Mouse (Mus musculus): ENCODE results near the gene Polr2h. TPM values are rescaled to one million over a fixed set of nuclear protein-coding genes. Genes with fewer than 3 reads are reported as not detected.
"Not testable (repeated sequence)": the region's sequence is repeated elsewhere in the genome, so short reads cannot be mapped to it uniquely, and the experiment has no call there.

Polr2h gene
- 87.1 and 89.8 TPM in 2 replicates for polyA plus RNA-seq (2015; fragmentation: Nextera tagmentation; extraction: Ambion mirVana)

DNA sequence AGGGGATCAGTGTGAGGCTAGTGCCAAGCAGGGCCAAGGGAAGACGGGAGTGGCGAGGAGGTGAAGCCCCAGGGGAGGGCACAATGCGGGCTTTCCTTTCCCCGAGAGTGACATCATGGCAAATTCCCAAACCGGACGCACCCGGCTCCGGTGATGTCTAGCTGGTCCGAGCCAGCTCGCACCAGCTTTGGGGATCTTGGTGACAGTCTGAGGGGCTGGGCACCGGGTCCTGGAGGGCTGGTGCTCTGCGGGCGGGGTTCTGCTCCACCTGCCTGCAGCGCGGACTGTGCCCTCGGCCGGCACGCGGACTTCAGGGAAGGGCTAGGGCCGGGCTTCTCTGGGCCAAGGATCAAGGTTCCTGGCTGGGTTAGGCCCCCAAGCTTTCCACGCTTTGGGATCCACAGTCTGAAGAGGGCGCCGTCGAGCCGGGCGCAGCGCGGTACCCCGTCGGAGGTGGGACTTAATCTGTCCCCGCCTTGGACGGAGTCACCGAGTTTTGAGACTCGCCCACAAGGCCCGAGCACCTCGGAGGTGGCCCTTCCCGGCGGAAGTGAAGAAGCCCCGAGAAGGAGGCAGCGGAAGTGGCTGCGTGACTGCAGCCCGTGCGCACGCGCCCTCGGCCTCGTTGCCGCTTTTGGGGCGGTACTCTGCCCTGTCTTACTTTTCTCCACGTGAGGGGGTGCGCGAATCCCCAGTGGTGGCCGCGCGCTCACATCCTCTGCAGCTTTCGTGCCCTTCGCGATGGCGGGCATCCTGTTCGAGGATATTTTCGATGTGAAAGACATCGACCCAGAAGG lies at the start of gene Polr2h, which contains the start of gene Clcn2:
Polr2h (plus strand) TSS at position 485 of the 797 bp plus-strand sequence.
Clcn2 (minus strand) TSS at position 566 of the 797 bp plus-strand sequence.
- Histone ChIP-seq H3K4me3 (peak within 1 kb of the TSS; percentile 67), H3K9ac (peak within 1 kb of the TSS; percentile 62), H3K4me2 (peak within 1 kb of the TSS; percentile 90), H3K27ac (peak within 1 kb of the TSS; percentile 98), H3K27me3 (no peaks in the 10 kb centered on the region), H3K9me3 (no peaks in the 10 kb centered on the region), H3K4me1 (peaks cover 43% of the 10 kb centered on the region), H3K36me3 (peaks cover 33% of the 10 kb centered on the region)
- ATAC-seq (ENCODE audit: insufficient number of reproducible peaks, low FRiP score, low TSS enrichment, low read depth), result peak; percentile 77
- under 1% methylated on average over 62 of the region's 62 CpGs for WGBS

GRCm38 (mm10) chr16:20668013-20668412 lies 49.5 kb upstream of the Polr2h start, which contains the start of gene Eif4g1:
Eif4g1 (plus strand) TSS chr16:20668313.
- not testable (repeated sequence) for H3K4me3 ChIP-seq; H3K4me2 ChIP-seq; ATAC-seq (ENCODE audit: insufficient number of reproducible peaks, low FRiP score, low TSS enrichment, low read depth); H3K27me3 ChIP-seq; H3K9ac ChIP-seq; H3K4me1 ChIP-seq; H3K9me3 ChIP-seq; H3K27ac ChIP-seq
- H3K36me3 ChIP-seq, result peaks cover 12% of the 10 kb centered on the region
- WGBS, result 92% methylated on average over 6 of the region's 6 CpGs

DNA sequence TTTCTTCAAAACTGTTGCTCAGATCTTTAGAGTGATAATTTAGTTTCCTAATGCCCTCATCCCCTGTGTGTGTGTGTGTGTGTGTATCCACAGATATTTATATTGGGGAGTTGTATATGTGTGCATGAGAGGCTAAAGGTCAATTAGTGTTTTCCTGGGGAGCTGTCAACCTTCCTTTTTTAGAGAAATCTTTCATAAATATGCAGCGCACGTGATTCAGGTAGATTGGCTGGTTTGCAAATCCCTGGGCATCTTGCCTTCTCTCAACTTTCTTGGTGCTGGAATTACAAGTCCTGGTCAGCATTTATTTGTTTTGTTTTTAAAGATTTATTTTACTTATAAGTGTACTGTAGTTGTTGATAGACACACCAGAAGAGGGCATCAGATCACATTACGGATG lies 47.2 kb upstream of the Polr2h start:
- H3K27ac ChIP-seq, result no peak overlapping the region
- ATAC-seq (ENCODE audit: insufficient number of reproducible peaks, low FRiP score, low TSS enrichment, low read depth), result no peak
- WGBS, result 89% methylated on average over 3 of the region's 3 CpGs
- H3K9ac ChIP-seq, result no peak overlapping the region
- H3K27me3 ChIP-seq, result no peaks in the 10 kb centered on the region
- peaks cover 21% of the 10 kb centered on the region for H3K4me1 ChIP-seq
- no peak overlapping the region for H3K4me3 ChIP-seq
- no peak overlapping the region for H3K4me2 ChIP-seq
- H3K9me3 ChIP-seq, result no peaks in the 10 kb centered on the region
- peaks cover 7% of the 10 kb centered on the region for H3K36me3 ChIP-seq

GRCm38 (mm10) chr16:20671886-20672285 lies 45.6 kb upstream of the Polr2h start:
- Histone ChIP-seq H3K27ac (peak overlapping the region; percentile 93; the same call in 1 of the 2 replicates), H3K4me3 (peak overlapping the region; percentile 96), H3K4me2 (peak overlapping the region; percentile 80), H3K9ac (no peak overlapping the region), H3K4me1 (peaks cover 22% of the 10 kb centered on the region), H3K36me3 (peaks cover 23% of the 10 kb centered on the region), H3K9me3 (no peaks in the 10 kb centered on the region), H3K27me3 (no peaks in the 10 kb centered on the region)
- 21% methylated on average over 6 of the region's 6 CpGs for WGBS
- ATAC-seq (ENCODE audit: insufficient number of reproducible peaks, low FRiP score, low TSS enrichment, low read depth), result no peak

DNA sequence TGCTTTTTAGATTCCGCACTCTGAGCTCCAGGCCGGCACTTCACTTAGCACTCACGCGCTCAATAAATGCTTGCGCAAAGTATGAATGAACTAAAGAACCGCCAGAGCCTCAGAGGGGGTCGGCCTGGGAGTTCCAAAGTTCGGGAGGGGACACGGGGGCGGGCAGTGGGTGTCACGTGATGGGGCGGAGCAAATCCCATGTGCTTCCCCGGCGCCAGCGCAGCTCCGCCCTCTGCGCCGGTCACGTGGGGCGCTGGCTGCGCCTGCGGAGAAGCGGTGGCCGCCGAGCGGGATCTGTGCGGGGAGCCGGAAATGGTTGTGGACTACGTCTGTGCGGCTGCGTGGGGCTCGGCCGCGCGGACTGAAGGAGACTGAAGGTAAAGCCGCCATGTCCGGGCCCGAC lies 45.0 kb upstream of the Polr2h start:
- peaks cover 29% of the 10 kb centered on the region for H3K36me3 ChIP-seq
- peak overlapping the region; percentile 96 for H3K4me3 ChIP-seq
- peak overlapping the region; percentile 93 for H3K27ac ChIP-seq
- WGBS, result under 1% methylated on average over 35 of the region's 38 CpGs
- no peaks in the 10 kb centered on the region for H3K9me3 ChIP-seq
- no peaks in the 10 kb centered on the region for H3K27me3 ChIP-seq
- H3K4me2 ChIP-seq, result peak overlapping the region; percentile 80
- H3K4me1 ChIP-seq, result peaks cover 25% of the 10 kb centered on the region
- peak; percentile 97 for ATAC-seq (ENCODE audit: insufficient number of reproducible peaks, low FRiP score, low TSS enrichment, low read depth)
- peak overlapping the region; percentile 89 for H3K9ac ChIP-seq

- Histone ChIP-seq H3K36me3 (peaks cover 36% of the 10 kb centered on the region), H3K27me3 (no peaks in the 10 kb centered on the region), H3K27ac (peak overlapping the region; percentile 93), H3K4me3 (peak overlapping the region; percentile 96), H3K9me3 (no peaks in the 10 kb centered on the region), H3K4me2 (peak overlapping the region; percentile 80), H3K4me1 (peaks cover 31% of the 10 kb centered on the region), H3K9ac (peak overlapping the region; percentile 89)
- WGBS, result under 1% methylated on average over 50 of the region's 78 CpGs
- peak; percentile 76; the same call in 1 of the 2 replicates for ATAC-seq (ENCODE audit: insufficient number of reproducible peaks, low FRiP score, low TSS enrichment, low read depth)
Measured at GRCm38 (mm10) chr16:20672965-20673705, 44.3 kb upstream of the Polr2h start.

DNA sequence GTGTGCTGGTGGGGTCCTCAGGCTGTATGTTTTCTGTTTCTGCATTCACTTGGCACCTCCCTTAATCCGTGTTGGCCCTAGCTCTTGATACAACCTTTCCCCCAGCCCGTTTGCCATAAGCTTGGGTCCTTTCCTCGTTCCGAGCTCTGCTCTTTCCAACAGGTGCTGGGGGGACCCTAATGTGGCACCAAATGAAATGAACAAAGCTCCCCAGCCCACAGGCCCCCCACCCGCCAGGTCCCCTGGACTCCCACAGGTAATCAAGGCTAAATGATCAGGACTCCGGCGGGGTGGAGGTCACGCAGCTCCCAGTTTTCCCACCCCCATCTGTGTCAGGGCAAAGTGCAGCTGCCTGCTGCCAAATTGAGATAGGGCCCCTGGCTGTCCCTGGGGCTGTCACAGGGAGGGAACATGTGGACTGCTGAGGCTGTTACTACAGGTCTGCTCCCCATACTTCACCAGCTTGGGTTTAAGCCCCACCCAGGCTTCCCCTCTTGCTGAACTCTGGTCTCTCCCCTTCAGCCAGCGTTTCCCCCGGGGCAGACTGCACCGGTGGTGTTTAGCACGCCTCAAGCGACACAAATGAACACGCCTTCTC lies 43.7 kb upstream of the Polr2h start:
- Histone ChIP-seq H3K4me1 (peaks cover 31% of the 10 kb centered on the region), H3K27ac (peak overlapping the region; percentile 93), H3K9me3 (no peaks in the 10 kb centered on the region), H3K4me2 (peak overlapping the region; percentile 80), H3K9ac (peak overlapping the region; percentile 89), H3K4me3 (peak overlapping the region; percentile 96), H3K27me3 (no peaks in the 10 kb centered on the region), H3K36me3 (peaks cover 42% of the 10 kb centered on the region)
- no peak for ATAC-seq (ENCODE audit: insufficient number of reproducible peaks, low FRiP score, low TSS enrichment, low read depth)
- 2% methylated on average over 14 of the region's 14 CpGs for WGBS

GRCm38 (mm10) chr16:20675213-20675612 lies 42.3 kb upstream of the Polr2h start:
- Histone ChIP-seq H3K4me3 (no peak overlapping the region), H3K36me3 (peaks cover 55% of the 10 kb centered on the region)

DNA sequence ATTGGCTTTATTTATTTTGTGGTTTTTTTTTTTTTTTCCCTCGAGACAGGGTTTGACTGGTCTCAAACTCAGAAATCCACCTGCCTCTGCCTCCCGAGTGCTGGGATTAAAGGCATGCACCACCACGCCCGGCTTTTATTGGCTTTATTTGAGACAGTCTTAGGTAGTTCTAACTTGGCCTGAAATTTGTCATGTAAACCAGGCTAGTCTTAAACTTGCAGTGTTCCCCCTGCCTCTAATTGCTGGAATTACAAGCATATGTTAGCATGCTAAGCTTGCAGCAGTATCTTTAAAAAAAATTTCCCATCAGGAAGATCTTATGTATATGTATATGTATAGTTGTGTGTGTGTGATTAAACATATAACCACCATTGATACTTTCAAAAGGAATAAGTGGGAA lies 40.8 kb upstream of the Polr2h start:
- whole genome bisulfite sequencing, result 57% methylated on average over 4 of the region's 4 CpGs
- ATAC-seq (ENCODE audit: insufficient number of reproducible peaks, low FRiP score, low TSS enrichment, low read depth), result no peak
- peaks cover 70% of the 10 kb centered on the region for H3K36me3 ChIP-seq

More at GRCm38 (mm10) chr16:20675213-20675612, 42.3 kb upstream of the Polr2h start:
- H3K9me3 ChIP-seq, result no peaks in the 10 kb centered on the region
- H3K27ac ChIP-seq, result no peak overlapping the region
- no peaks in the 10 kb centered on the region for H3K27me3 ChIP-seq
- H3K4me2 ChIP-seq, result no peak overlapping the region
- WGBS, result 90% methylated on average over 6 of the region's 6 CpGs
- no peak overlapping the region for H3K9ac ChIP-seq
- H3K4me1 ChIP-seq, result peaks cover 31% of the 10 kb centered on the region
- ATAC-seq (ENCODE audit: insufficient number of reproducible peaks, low FRiP score, low TSS enrichment, low read depth), result no peak

DNA sequence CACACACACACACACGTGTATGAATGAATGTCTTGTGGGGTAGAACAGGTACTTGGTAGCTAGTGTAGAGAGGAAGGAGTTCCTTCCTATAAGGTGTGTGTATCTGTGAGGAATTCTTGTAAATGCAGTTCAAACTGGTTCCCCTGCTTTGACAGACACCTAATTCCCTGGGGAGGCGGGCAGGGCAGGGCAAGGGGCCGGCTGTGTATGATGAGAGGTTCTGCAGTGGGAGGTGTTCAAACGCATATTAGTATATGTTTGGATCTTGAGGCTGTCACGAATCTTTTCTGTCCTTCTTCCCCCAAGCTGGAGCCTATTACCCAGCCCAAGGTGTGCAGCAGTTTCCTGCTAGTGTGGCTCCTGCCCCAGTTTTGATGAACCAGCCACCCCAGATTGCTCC lies 40.1 kb upstream of the Polr2h start:
- no peak overlapping the region for H3K4me3 ChIP-seq
- no peaks in the 10 kb centered on the region for H3K27me3 ChIP-seq
- H3K9me3 ChIP-seq, result no peaks in the 10 kb centered on the region
- peaks cover 28% of the 10 kb centered on the region for H3K4me1 ChIP-seq
- H3K36me3 ChIP-seq, result peaks cover 77% of the 10 kb centered on the region
- WGBS, result 71% methylated on average over 5 of the region's 5 CpGs
- H3K9ac ChIP-seq, result no peak overlapping the region
- H3K4me2 ChIP-seq, result no peak overlapping the region
- 0 out of 2 replicates have a peak overlapping the region, but pooled peaks have one; percentile 43 for H3K27ac ChIP-seq
- ATAC-seq (ENCODE audit: insufficient number of reproducible peaks, low FRiP score, low TSS enrichment, low read depth), result no peak

More for the DNA sequence above, 40.8 kb upstream of the Polr2h start:
- no peak overlapping the region for H3K27ac ChIP-seq
- no peak overlapping the region for H3K9ac ChIP-seq
- peaks cover 31% of the 10 kb centered on the region for H3K4me1 ChIP-seq
- H3K4me2 ChIP-seq, result no peak overlapping the region
- H3K9me3 ChIP-seq, result no peaks in the 10 kb centered on the region
- no peaks in the 10 kb centered on the region for H3K27me3 ChIP-seq
- H3K4me3 ChIP-seq, result no peak overlapping the region

DNA sequence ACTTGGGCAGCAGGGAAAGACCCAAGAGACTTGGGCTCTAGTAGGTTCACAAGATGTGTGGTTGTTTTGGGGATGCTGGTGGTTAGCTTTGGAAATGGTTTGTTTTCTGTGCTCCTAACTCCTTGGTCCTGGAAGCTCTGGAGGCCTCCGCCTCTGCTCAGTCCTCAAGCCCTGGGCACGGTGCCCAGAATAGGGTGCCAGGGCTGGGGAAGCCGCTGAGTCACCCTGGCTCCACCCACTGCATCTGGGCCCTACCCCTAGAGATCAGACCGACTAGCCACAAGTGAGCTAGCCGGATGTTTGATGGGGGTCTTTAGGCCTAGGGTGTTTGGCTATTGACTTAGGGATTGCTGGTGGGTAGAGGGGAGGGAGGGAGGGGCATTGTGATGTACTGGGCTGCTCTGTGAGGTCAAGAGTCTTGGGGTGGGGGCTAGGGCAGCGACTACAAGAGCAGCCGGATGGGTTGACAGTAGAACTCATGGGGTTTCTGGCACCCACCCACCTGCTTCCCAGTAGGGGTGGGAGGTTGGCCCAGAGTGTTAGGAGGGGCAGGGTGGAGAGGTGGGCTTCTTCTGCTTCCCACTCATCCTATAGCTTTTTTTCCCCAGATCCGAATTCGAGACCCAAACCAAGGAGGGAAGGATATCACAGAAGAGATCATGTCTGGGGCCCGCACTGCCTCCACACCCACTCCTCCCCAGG lies 39.3 kb upstream of the Polr2h start:
- peaks cover 28% of the 10 kb centered on the region for H3K4me1 ChIP-seq
- no peak overlapping the region for H3K4me3 ChIP-seq
- 0 out of 2 replicates have a peak overlapping the region, but pooled peaks have one; percentile 43 for H3K27ac ChIP-seq
- no peak for ATAC-seq (ENCODE audit: insufficient number of reproducible peaks, low FRiP score, low TSS enrichment, low read depth)
- no peak overlapping the region for H3K4me2 ChIP-seq
- 70% methylated on average over 10 of the region's 10 CpGs for WGBS
- H3K36me3 ChIP-seq, result peaks cover 84% of the 10 kb centered on the region
- H3K27me3 ChIP-seq, result no peaks in the 10 kb centered on the region
- H3K9ac ChIP-seq, result no peak overlapping the region
- H3K9me3 ChIP-seq, result no peaks in the 10 kb centered on the region

Measured in limb, embryonic 15.5 days (tissue).